Mouse (Mus musculus): ENCODE measurements around the gene Ipo8.

- TF ChIP-seq CTCF (IDR thresholded peaks at IDR 0.05; ENCODE audit: extremely low read depth, insufficient read depth, insufficient read length, insufficient replicate concordance), result no peak
- no peak for TF ChIP-seq POLR2A (IDR thresholded peaks at IDR 0.05; ENCODE audit: low read depth, low read length)
These were observed 79.9 kb downstream of the Ipo8 start for GRCm38 (mm10) chr6:148751400-148751799.

All from spleen, adult 2 months (tissue).